Mouse (Mus musculus): ENCODE measurements around the gene Klhdc3. TPM values are rescaled to one million over a fixed set of nuclear protein-coding genes. Genes with fewer than 3 reads are reported as not detected.

The Klhdc3 gene
- total RNA-seq (2014; rRNA removed) (71.1 and 77.3 TPM in 2 replicates), polyA plus RNA-seq (2015; fragmentation: Nextera tagmentation; extraction: Ambion mirVana) (207 and 211 TPM in 2 replicates)

DNA sequence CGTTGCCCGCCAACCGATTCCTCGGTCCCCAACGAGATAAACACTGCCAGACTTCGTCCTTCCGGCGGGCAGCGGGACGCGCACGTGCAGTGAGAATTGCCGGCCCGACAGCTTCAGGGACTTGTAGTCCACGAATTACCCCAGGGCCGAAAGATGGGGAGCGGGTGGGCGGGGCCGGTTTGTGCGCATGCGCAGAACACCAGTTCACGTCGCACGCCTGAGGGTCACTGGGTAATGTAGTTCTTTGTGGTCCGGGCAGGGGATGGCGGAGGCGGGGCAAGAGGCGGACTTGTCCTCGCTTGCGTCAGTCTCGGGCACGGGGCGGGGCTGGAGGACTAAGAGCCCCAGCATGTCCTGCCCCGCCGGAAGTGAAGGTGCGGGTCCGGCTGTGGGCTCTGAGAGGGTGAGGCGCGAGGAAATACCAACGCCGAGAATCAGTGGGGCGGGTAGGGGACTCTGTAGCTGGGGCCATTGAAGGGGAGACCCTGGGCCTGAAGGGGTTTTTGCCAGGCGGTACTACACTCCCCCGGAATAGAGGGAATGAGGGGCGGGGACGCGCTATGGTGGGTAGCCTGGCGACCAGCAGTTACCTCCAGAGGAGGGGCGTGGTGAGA lies at the start of gene Klhdc3:
TSS of gene Klhdc3 (minus strand) at position 155 of the 614 bp plus-strand sequence.
- peak; percentile 99 for DNase-seq
- H3K4me3 ChIP-seq (ENCODE audit: low read depth, low read length), result peak within 1 kb of the TSS; percentile 82
- H3K9me3 ChIP-seq (ENCODE audit: low read length), result no peaks in the 10 kb centered on the region
- 0 out of 2 replicates have a peak, but pooled peaks have one; percentile 29 for TF ChIP-seq CTCF (IDR thresholded peaks at IDR 0.05; ENCODE audit: low read depth)
- H3K36me3 ChIP-seq (ENCODE audit: insufficient read depth), result peaks cover 57% of the 10 kb centered on the region
- H3K4me2 ChIP-seq (ENCODE audit: low read depth), result peak within 1 kb of the TSS; percentile 64
- peak within 1 kb of the TSS; percentile 69 for H3K9ac ChIP-seq
- H3K27ac ChIP-seq (ENCODE audit: low read depth, low read length), result peak within 1 kb of the TSS; percentile 89
- peaks cover 16% of the 10 kb centered on the region; the same call in 1 of the 2 replicates for H3K4me1 ChIP-seq (ENCODE audit: insufficient read depth)
- peak; percentile 98 for ATAC-seq
- no peaks in the 10 kb centered on the region for H3K27me3 ChIP-seq (ENCODE audit: insufficient read depth, low read length)
- WGBS, result under 1% methylated on average over 49 of the region's 49 CpGs

DNA sequence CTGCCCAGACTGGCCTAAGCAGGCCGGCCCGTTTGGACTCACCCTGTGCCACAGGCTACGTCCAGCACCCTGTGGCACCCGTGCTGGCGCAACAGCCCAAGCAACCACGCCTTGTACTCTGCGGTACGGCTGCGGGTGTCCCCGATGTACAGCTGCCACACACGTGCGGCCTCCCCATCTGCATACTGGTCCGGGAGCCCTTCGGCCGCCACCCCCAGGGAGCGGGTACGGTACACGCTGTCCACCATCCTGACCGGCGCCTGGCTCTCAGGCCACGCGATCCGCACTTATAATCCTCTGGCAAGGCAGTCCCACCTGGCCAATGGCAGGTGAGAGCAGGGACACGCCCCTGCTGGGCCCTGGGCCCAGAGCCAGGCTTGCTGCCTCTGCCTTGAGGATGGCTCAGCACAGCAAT lies 48.2 kb upstream of the Klhdc3 start, which contains the start of gene Gnmt:
TSS of gene Gnmt (minus strand) at position 265 of the 415 bp plus-strand sequence.
- Histone ChIP-seq H3K4me2 (ENCODE audit: low read depth) (no peak within 1 kb of the TSS), H3K9ac (no peak within 1 kb of the TSS), H3K4me3 (ENCODE audit: low read depth, low read length) (no peak within 1 kb of the TSS), H3K27ac (ENCODE audit: low read depth, low read length) (no peak within 1 kb of the TSS), H3K27me3 (ENCODE audit: insufficient read depth, low read length) (0 out of 2 replicates have a peak, but pooled peaks cover 3% of the 10 kb centered on the region), H3K36me3 (ENCODE audit: insufficient read depth) (peaks cover 11% of the 10 kb centered on the region), H3K4me1 (ENCODE audit: insufficient read depth) (no peaks in the 10 kb centered on the region), H3K9me3 (ENCODE audit: low read length) (no peaks in the 10 kb centered on the region)
- no peak for TF ChIP-seq CTCF (IDR thresholded peaks at IDR 0.05; ENCODE audit: low read depth)
- no peak for ATAC-seq
- WGBS, result 22% methylated on average over 24 of the region's 24 CpGs
- no peak for DNase-seq

GRCm38 (mm10) chr17:46728496-46728895 lies 47.8 kb upstream of the Klhdc3 start:
- H3K9ac ChIP-seq, result no peak overlapping the region
- TF ChIP-seq CTCF (IDR thresholded peaks at IDR 0.05; ENCODE audit: low read depth), result no peak
- DNase-seq, result no peak
- WGBS, result 58% methylated on average over 11 of the region's 11 CpGs
- 0 out of 2 replicates have a peak, but pooled peaks cover 3% of the 10 kb centered on the region for H3K27me3 ChIP-seq (ENCODE audit: insufficient read depth, low read length)
- ATAC-seq, result no peak
- H3K4me3 ChIP-seq (ENCODE audit: low read depth, low read length), result no peak overlapping the region
- H3K36me3 ChIP-seq (ENCODE audit: insufficient read depth), result peaks cover 15% of the 10 kb centered on the region
- H3K9me3 ChIP-seq (ENCODE audit: low read length), result no peaks in the 10 kb centered on the region
- H3K4me1 ChIP-seq (ENCODE audit: insufficient read depth), result no peaks in the 10 kb centered on the region
- H3K4me2 ChIP-seq (ENCODE audit: low read depth), result no peak overlapping the region
- H3K27ac ChIP-seq (ENCODE audit: low read depth, low read length), result no peak overlapping the region

GRCm38 (mm10) chr17:46728021-46728420 lies 47.3 kb upstream of the Klhdc3 start:
- no peak overlapping the region for H3K27ac ChIP-seq (ENCODE audit: low read depth, low read length)
- H3K9me3 ChIP-seq (ENCODE audit: low read length), result no peaks in the 10 kb centered on the region
- H3K9ac ChIP-seq, result no peak overlapping the region
- 44% methylated on average over 6 of the region's 6 CpGs for WGBS
- DNase-seq (no peak), ATAC-seq (no peak; the same call in 1 of the 2 replicates)
- H3K4me1 ChIP-seq (ENCODE audit: insufficient read depth), result no peaks in the 10 kb centered on the region
- TF ChIP-seq CTCF (IDR thresholded peaks at IDR 0.05; ENCODE audit: low read depth), result peak; percentile 37
- no peak overlapping the region for H3K4me2 ChIP-seq (ENCODE audit: low read depth)
- no peak overlapping the region for H3K4me3 ChIP-seq (ENCODE audit: low read depth, low read length)
- H3K36me3 ChIP-seq (ENCODE audit: insufficient read depth), result peaks cover 18% of the 10 kb centered on the region
- H3K27me3 ChIP-seq (ENCODE audit: insufficient read depth, low read length), result 0 out of 2 replicates have a peak, but pooled peaks cover 3% of the 10 kb centered on the region

- no peak overlapping the region for H3K27ac ChIP-seq (ENCODE audit: low read depth, low read length)
- DNase-seq (no peak), ATAC-seq (no peak)
- H3K9me3 ChIP-seq (ENCODE audit: low read length), result no peaks in the 10 kb centered on the region
- 92% methylated on average over 11 of the region's 11 CpGs for WGBS
- no peaks in the 10 kb centered on the region for H3K4me1 ChIP-seq (ENCODE audit: insufficient read depth)
- H3K4me2 ChIP-seq (ENCODE audit: low read depth), result no peak overlapping the region
- H3K4me3 ChIP-seq (ENCODE audit: low read depth, low read length), result no peak overlapping the region
- H3K9ac ChIP-seq, result no peak overlapping the region
- H3K27me3 ChIP-seq (ENCODE audit: insufficient read depth, low read length), result 0 out of 2 replicates have a peak, but pooled peaks cover 3% of the 10 kb centered on the region
- TF ChIP-seq CTCF (IDR thresholded peaks at IDR 0.05; ENCODE audit: low read depth), result no peak
- peaks cover 18% of the 10 kb centered on the region for H3K36me3 ChIP-seq (ENCODE audit: insufficient read depth)
Measured at GRCm38 (mm10) chr17:46727271-46727670, 46.6 kb upstream of the Klhdc3 start.

GRCm38 (mm10) chr17:46725731-46726645 lies 45.3 kb upstream of the Klhdc3 start:
- no peak overlapping the region for H3K4me2 ChIP-seq (ENCODE audit: low read depth)
- H3K36me3 ChIP-seq (ENCODE audit: insufficient read depth), result peaks cover 24% of the 10 kb centered on the region
- DNase-seq (no peak), ATAC-seq (no peak)
- H3K9ac ChIP-seq, result no peak overlapping the region
- no peaks in the 10 kb centered on the region for H3K4me1 ChIP-seq (ENCODE audit: insufficient read depth)
- no peak overlapping the region for H3K4me3 ChIP-seq (ENCODE audit: low read depth, low read length)
- TF ChIP-seq CTCF (IDR thresholded peaks at IDR 0.05; ENCODE audit: low read depth), result no peak
- H3K27me3 ChIP-seq (ENCODE audit: insufficient read depth, low read length), result 0 out of 2 replicates have a peak, but pooled peaks cover 3% of the 10 kb centered on the region
- H3K9me3 ChIP-seq (ENCODE audit: low read length), result no peaks in the 10 kb centered on the region
- H3K27ac ChIP-seq (ENCODE audit: low read depth, low read length), result no peak overlapping the region
- 91% methylated on average over 26 of the region's 26 CpGs for WGBS
